Mouse (Mus musculus) cortical plate, adult 2 months (tissue): Measurements from ENCODE around the gene Gm17949.

ENCODE experiments used
- CTCF ChIP-seq: fragments of 200-500 bp; IDR thresholded peaks from 2 replicates; pipeline ENCODE4 v1.5.1; 2011; ENCODE audit warnings: mild to moderate bottlenecking, control low read depth, low read length; ENCODE audit not compliant: insufficient read depth; ENCODE audit errors: extremely low read depth
- POLR2A ChIP-seq: fragments of 200-500 bp; IDR thresholded peaks from 2 replicates; pipeline ENCODE4 v1.6.1; 2011; ENCODE audit warnings: mild to moderate bottlenecking, low read length, control low read depth; ENCODE audit not compliant: insufficient read depth; ENCODE audit errors: extremely low read depth

DNA sequence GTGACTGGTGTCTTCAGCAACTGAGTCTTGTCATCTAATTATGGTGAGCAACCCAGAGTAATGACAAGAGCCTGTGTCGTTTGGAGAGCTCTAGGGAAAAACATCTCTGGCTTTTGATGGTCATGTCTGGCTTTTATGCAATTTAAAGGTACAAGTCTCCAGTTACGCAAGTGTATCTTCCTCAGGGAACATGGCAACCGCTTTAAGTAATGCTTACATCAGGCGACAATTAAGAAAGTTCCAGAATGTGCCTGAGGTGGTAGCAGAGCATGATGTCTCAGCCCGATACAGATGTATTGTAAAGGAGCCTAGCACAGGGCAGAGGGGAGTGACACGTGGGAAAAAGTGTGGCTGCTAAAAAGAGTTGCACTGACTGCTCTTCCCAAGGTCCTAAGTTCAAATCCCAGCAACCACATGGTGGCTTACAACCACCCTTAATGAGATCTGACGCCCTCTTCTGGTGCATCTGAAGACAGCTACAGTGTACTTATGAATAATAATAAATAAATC is 22.3 kb upstream of the Gm17949 start:
- TF ChIP-seq CTCF (no peak), POLR2A (no peak)
